Mouse (Mus musculus) CH12F3 (cell line): ENCODE measurements around the gene Exosc10.

Source experiments
- in situ Hi-C: fragments of 300-500 bp; cut with MboI; formaldehyde crosslinking; loops from 2 replicates; pipeline ENCODE4 v1.14.3; 2020; ENCODE audit warnings: low sequenced_read_pairs

Gene Exosc10

GRCm38 (mm10) chr4:148558297-148559000 is at the start of gene Exosc10:
Exosc10 (plus strand) TSS chr4:148558429.
- in situ Hi-C loops: no loop called here

GRCm38 (mm10) chr4:148509450-148510084 is 48.7 kb upstream of the Exosc10 start:
- in situ Hi-C loops: no loop called here

- in situ Hi-C loops: no loop called here
Measured at GRCm38 (mm10) chr4:148510691-148511090, 47.5 kb upstream of the Exosc10 start.

- in situ Hi-C loops: no loop called here
Measured at GRCm38 (mm10) chr4:148511334-148511733, 46.9 kb upstream of the Exosc10 start.

- in situ Hi-C loops: no loop called here
Measured at GRCm38 (mm10) chr4:148513021-148513559, 45.1 kb upstream of the Exosc10 start.

GRCm38 (mm10) chr4:148515313-148515712 is 42.9 kb upstream of the Exosc10 start:
- in situ Hi-C loops: no loop called here

GRCm38 (mm10) chr4:148517809-148518208 is 40.4 kb upstream of the Exosc10 start:
- in situ Hi-C loops: no loop called here

GRCm38 (mm10) chr4:148518235-148518795 is 39.9 kb upstream of the Exosc10 start:
- in situ Hi-C loops: no loop called here

GRCm38 (mm10) chr4:148523538-148523937 is 34.7 kb upstream of the Exosc10 start:
- in situ Hi-C loops: no loop called here

- in situ Hi-C loops: no loop called here
Measured at GRCm38 (mm10) chr4:148527158-148527910, 30.9 kb upstream of the Exosc10 start.

GRCm38 (mm10) chr4:148530351-148530750 is 27.9 kb upstream of the Exosc10 start:
- in situ Hi-C loops: no loop called here

- in situ Hi-C loops: no loop called here
Measured at GRCm38 (mm10) chr4:148530778-148531177, 27.5 kb upstream of the Exosc10 start.

GRCm38 (mm10) chr4:148531341-148531740 is 26.9 kb upstream of the Exosc10 start:
- in situ Hi-C loops: no loop called here

GRCm38 (mm10) chr4:148532516-148532915 is 25.7 kb upstream of the Exosc10 start:
- in situ Hi-C loops: no loop called here

- in situ Hi-C loops: no loop called here
Measured at GRCm38 (mm10) chr4:148533613-148534328, 24.5 kb upstream of the Exosc10 start.

- in situ Hi-C loops: no loop called here
Measured at GRCm38 (mm10) chr4:148535876-148536275, 22.4 kb upstream of the Exosc10 start.

GRCm38 (mm10) chr4:148549106-148549505 is 9.1 kb upstream of the Exosc10 start:
- in situ Hi-C loops: no loop called here

- in situ Hi-C loops: no loop called here
Measured at GRCm38 (mm10) chr4:148557766-148558165, 463 bp upstream of the Exosc10 start.

- in situ Hi-C loops: no loop called here
Measured at GRCm38 (mm10) chr4:148562676-148563075, 4.4 kb downstream of the Exosc10 start.

GRCm38 (mm10) chr4:148563595-148563994 is 5.4 kb downstream of the Exosc10 start:
- in situ Hi-C loops: no loop called here
